Comparison of ENCODE assay signal across 8 mouse cellular contexts in genomic region chr7:127363475-127363921, GRCm38 (mm10). TPM values are rescaled to one million over a fixed set of nuclear protein-coding genes. Genes with fewer than 3 reads are reported as not detected.
A peak's percentile ranks its signal among the peaks of the same experiment; 100 is the strongest.
DNase-seq lines count a peak whose midpoint lies in the region; ATAC-seq and TF ChIP-seq lines count a peak whose summit lies in the region.

No protein-coding gene starts in this region.

- no peak for TF ChIP-seq EP300 in stomach, postnatal 0 days (optimal IDR thresholded peaks at IDR 0.05)

- peak overlapping the region; percentile 76 for H3K4me2 ChIP-seq in forebrain, embryonic 15.5 days (replicated peaks)
- H3K4me2 ChIP-seq in kidney, embryonic 16.5 days (replicated peaks; ENCODE audit: low read depth, low read length), result peak overlapping the region; percentile 61
- peak overlapping the region; percentile 62 for H3K4me2 ChIP-seq in stomach, postnatal 0 days (replicated peaks; ENCODE audit: low read depth)

- peak overlapping the region; percentile 57 for H3K9ac ChIP-seq in forebrain, embryonic 15.5 days (replicated peaks)
- H3K9ac ChIP-seq in kidney, embryonic 16.5 days (replicated peaks; ENCODE audit: low read length), result peak overlapping the region; percentile 61
- peak overlapping the region; percentile 61 for H3K9ac ChIP-seq in stomach, postnatal 0 days (ENCODE audit: low read length)

- 1% methylated on average over 24 of the region's 24 CpGs for WGBS in forebrain, embryonic 15.5 days
- WGBS in kidney, embryonic 16.5 days, result 1% methylated on average over 24 of the region's 24 CpGs
- WGBS in stomach, postnatal 0 days, result 4% methylated on average over 24 of the region's 24 CpGs

- H3K4me3 ChIP-seq in gastrocnemius, adult 2 months, result peak overlapping the region; percentile 71
- H3K4me3 ChIP-seq in forebrain, embryonic 15.5 days, result peak overlapping the region; percentile 38
- peak overlapping the region; percentile 43 for H3K4me3 ChIP-seq in kidney, embryonic 16.5 days (ENCODE audit: low read length)
- peak overlapping the region; percentile 35 for H3K4me3 ChIP-seq in stomach, postnatal 0 days (ENCODE audit: low read depth, low read length)

- peak; percentile 39 for DNase-seq in gastrocnemius, adult 2 months
- no peak for DNase-seq in gastrocnemius, postnatal 14 days
- peak; percentile 64 for DNase-seq in cerebellum, adult 11 months
- DNase-seq in lung, postnatal 10 days, result peak; percentile 33
- peak; percentile 70 for DNase-seq in stomach, postnatal 0 days (ENCODE audit: low spot score)
- no peak for DNase-seq in thymus, postnatal 0 days (ENCODE audit: low spot score)

- no peak for TF ChIP-seq CTCF in gastrocnemius, adult 2 months (IDR thresholded peaks at IDR 0.05)
- no peak for TF ChIP-seq CTCF in stomach, postnatal 0 days (IDR thresholded peaks at IDR 0.05; ENCODE audit: low read depth)

- peaks cover 17% of the 10 kb centered on the region for H3K4me1 ChIP-seq in forebrain, embryonic 15.5 days
- H3K4me1 ChIP-seq in kidney, embryonic 16.5 days (ENCODE audit: insufficient read depth, low read length), result peaks cover 4% of the 10 kb centered on the region
- H3K4me1 ChIP-seq in stomach, postnatal 0 days (replicated peaks; ENCODE audit: control insufficient read depth, insufficient read depth), result 0 out of 2 replicates have a peak, but pooled peaks cover 5% of the 10 kb centered on the region

- no peaks in the 10 kb centered on the region for H3K36me3 ChIP-seq in forebrain, embryonic 15.5 days
- no peaks in the 10 kb centered on the region for H3K36me3 ChIP-seq in kidney, embryonic 16.5 days (ENCODE audit: insufficient read depth, low read length)
- H3K36me3 ChIP-seq in stomach, postnatal 0 days (ENCODE audit: control insufficient read depth, insufficient read depth, low read length), result no peaks in the 10 kb centered on the region

- peak overlapping the region; percentile 58 for H3K27ac ChIP-seq in gastrocnemius, adult 2 months
- peak overlapping the region; percentile 35; the same call in 1 of the 2 replicates for H3K27ac ChIP-seq in forebrain, embryonic 15.5 days (replicated peaks)
- no peak overlapping the region for H3K27ac ChIP-seq in kidney, embryonic 16.5 days (ENCODE audit: low read length)
- no peak overlapping the region for H3K27ac ChIP-seq in stomach, postnatal 0 days (replicated peaks)

- H3K9me3 ChIP-seq in forebrain, embryonic 15.5 days, result no peaks in the 10 kb centered on the region
- H3K9me3 ChIP-seq in kidney, embryonic 16.5 days (ENCODE audit: low read length), result no peaks in the 10 kb centered on the region
- H3K9me3 ChIP-seq in stomach, postnatal 0 days (ENCODE audit: control insufficient read depth, low read length), result no peaks in the 10 kb centered on the region

- peaks cover 3% of the 10 kb centered on the region; the same call in 1 of the 2 replicates for H3K27me3 ChIP-seq in forebrain, embryonic 15.5 days
- H3K27me3 ChIP-seq in kidney, embryonic 16.5 days (ENCODE audit: insufficient read depth, low read length), result peaks cover 14% of the 10 kb centered on the region; the same call in 1 of the 2 replicates
- H3K27me3 ChIP-seq in stomach, postnatal 0 days (ENCODE audit: control insufficient read depth, insufficient read depth, low read length), result no peaks in the 10 kb centered on the region

- intact Hi-C loops in gastrocnemius, adult 2 months (cut with DNase I), result loop anchor here (2.0 to 10.0 kb wide), 3 partner anchors 44 to 135 kb away; partner anchors contain the start of genes Fbrs and Zfp764
- intact Hi-C loops in gastrocnemius, postnatal 14 days (cut with DNase I; ENCODE audit: low total_unique reads), result loop anchor here (5.0 kb wide), 2 partner anchors 34 to 134 kb away; no protein-coding TSS in a partner anchor

- ATAC-seq in forebrain, embryonic 15.5 days (replicated peaks), result no peak
- ATAC-seq in kidney, embryonic 16.5 days (ENCODE audit: low FRiP score, low TSS enrichment), result peak; percentile 59
- peak; percentile 46 for ATAC-seq in stomach, postnatal 0 days (ENCODE audit: low FRiP score, low TSS enrichment)

RNA-seq across cellular contexts. Expression of gene Zfp747, which starts 12.4 kb away (rescaled TPM):
- total RNA-seq in gastrocnemius, adult 2 months (2021), result 1 to 10 TPM; 3.7 to 3.8 TPM
- total RNA-seq in gastrocnemius, postnatal 14 days (2021), result 1 to 10 TPM; 2.9 to 3.2 TPM
- 7.6 and 8.9 TPM in 2 replicates for polyA plus RNA-seq in forebrain, embryonic 15.5 days (2015; fragmentation: Nextera tagmentation; extraction: Ambion mirVana)
- 10.6 and 11.3 TPM in 2 replicates for polyA plus RNA-seq in kidney, embryonic 16.5 days (2015; fragmentation: Nextera tagmentation; extraction: Ambion mirVana)
- 4.9 and 5.4 TPM in 2 replicates for polyA plus RNA-seq in stomach, postnatal 0 days (2015; fragmentation: Nextera tagmentation; extraction: Ambion mirVana)
- 7.3 and 8.0 TPM in 2 replicates for polyA plus RNA-seq in thymus, postnatal 0 days (2015; fragmentation: Nextera tagmentation; extraction: Ambion mirVana)

RNA-seq across cellular contexts. Expression of gene Zfp768, which starts 18.1 kb away (rescaled TPM):
- 10 to 100 TPM; 35.2 to 38.9 TPM for total RNA-seq in gastrocnemius, adult 2 months (2021)
- 10 to 100 TPM; 21.4 to 25.7 TPM for total RNA-seq in gastrocnemius, postnatal 14 days (2021)
- 12.1 and 12.7 TPM in 2 replicates for polyA plus RNA-seq in forebrain, embryonic 15.5 days (2015; fragmentation: Nextera tagmentation; extraction: Ambion mirVana)
- 25.4 and 25.5 TPM in 2 replicates for polyA plus RNA-seq in kidney, embryonic 16.5 days (2015; fragmentation: Nextera tagmentation; extraction: Ambion mirVana)
- 9.0 and 11.0 TPM in 2 replicates for polyA plus RNA-seq in stomach, postnatal 0 days (2015; fragmentation: Nextera tagmentation; extraction: Ambion mirVana)
- 2.5 TPM in 2 replicates for polyA plus RNA-seq in thymus, postnatal 0 days (2015; fragmentation: Nextera tagmentation; extraction: Ambion mirVana)

RNA-seq across cellular contexts. Expression of gene 9130019O22Rik, which starts 23.5 kb away (rescaled TPM):
- total RNA-seq in gastrocnemius, adult 2 months (2021), result 1 to 10 TPM; 1.6 to 2.4 TPM
- 1 to 10 TPM; 1.7 TPM for total RNA-seq in gastrocnemius, postnatal 14 days (2021)
- 4.8 and 5.5 TPM in 2 replicates for polyA plus RNA-seq in forebrain, embryonic 15.5 days (2015; fragmentation: Nextera tagmentation; extraction: Ambion mirVana)
- polyA plus RNA-seq in kidney, embryonic 16.5 days (2015; fragmentation: Nextera tagmentation; extraction: Ambion mirVana), result 6.8 and 7.0 TPM in 2 replicates
- polyA plus RNA-seq in stomach, postnatal 0 days (2015; fragmentation: Nextera tagmentation; extraction: Ambion mirVana), result 3.0 and 3.1 TPM in 2 replicates
- 4.8 and 6.0 TPM in 2 replicates for polyA plus RNA-seq in thymus, postnatal 0 days (2015; fragmentation: Nextera tagmentation; extraction: Ambion mirVana)

RNA-seq across cellular contexts. Expression of gene E430018J23Rik, which starts 29.9 kb away (rescaled TPM):
- total RNA-seq in gastrocnemius, adult 2 months (2021), result 1 to 10 TPM; 1.2 to 1.3 TPM
- 1 to 10 TPM; 2.0 to 2.4 TPM for total RNA-seq in gastrocnemius, postnatal 14 days (2021)
- polyA plus RNA-seq in forebrain, embryonic 15.5 days (2015; fragmentation: Nextera tagmentation; extraction: Ambion mirVana), result 5.4 and 5.9 TPM in 2 replicates
- 8.3 and 8.8 TPM in 2 replicates for polyA plus RNA-seq in kidney, embryonic 16.5 days (2015; fragmentation: Nextera tagmentation; extraction: Ambion mirVana)
- polyA plus RNA-seq in stomach, postnatal 0 days (2015; fragmentation: Nextera tagmentation; extraction: Ambion mirVana), result 3.3 and 3.9 TPM in 2 replicates
- 4.4 and 4.9 TPM in 2 replicates for polyA plus RNA-seq in thymus, postnatal 0 days (2015; fragmentation: Nextera tagmentation; extraction: Ambion mirVana)

RNA-seq across cellular contexts. Expression of gene Zfp764, which starts 43.1 kb away (rescaled TPM):
- total RNA-seq in gastrocnemius, adult 2 months (2021), result 1 to 10 TPM; 1.7 to 2.5 TPM
- total RNA-seq in gastrocnemius, postnatal 14 days (2021), result 1 to 10 TPM; 2.1 to 3.1 TPM
- polyA plus RNA-seq in forebrain, embryonic 15.5 days (2015; fragmentation: Nextera tagmentation; extraction: Ambion mirVana), result 4.6 and 6.1 TPM in 2 replicates
- 9.0 and 9.5 TPM in 2 replicates for polyA plus RNA-seq in kidney, embryonic 16.5 days (2015; fragmentation: Nextera tagmentation; extraction: Ambion mirVana)
- polyA plus RNA-seq in stomach, postnatal 0 days (2015; fragmentation: Nextera tagmentation; extraction: Ambion mirVana), result 4.0 and 4.3 TPM in 2 replicates
- polyA plus RNA-seq in thymus, postnatal 0 days (2015; fragmentation: Nextera tagmentation; extraction: Ambion mirVana), result 6.8 and 7.0 TPM in 2 replicates

Comparison
In these comparisons a context has a peak if more than half of its experiments do, and no peak if none do; other contexts are left out.
1. DNase-seq: peak in gastrocnemius, adult 2 months (single experiment), cerebellum, adult 11 months (single experiment), lung, postnatal 10 days (single experiment) and stomach, postnatal 0 days (single experiment); none in gastrocnemius, postnatal 14 days (single experiment) and thymus, postnatal 0 days (single experiment).
2. H3K27ac ChIP-seq: peak in gastrocnemius, adult 2 months (single experiment) and forebrain, embryonic 15.5 days (single experiment); none in kidney, embryonic 16.5 days (single experiment) and stomach, postnatal 0 days (single experiment).
3. Peak in every context shown above with its lines, with median percentiles within 50 percentile points of each other: H3K4me3 ChIP-seq, H3K4me2 ChIP-seq and H3K9ac ChIP-seq.